Mouse (Mus musculus) hindbrain, embryonic 10.5 days (tissue): ENCODE measurements at regions not wholly inside any gene's neighbourhood (a gene's known extent, or its start where the extent isn't known, plus 50 kb on each side); places are given as distances from the start of the nearest gene placed in this dataset.

Experiments
- DNase-seq: peaks from one replicate; pipeline ENCODE4 v3.0.0-alpha.2; 2017; ENCODE audit warnings: low spot score
- H3K27ac ChIP-seq: fragments of 300-500 bp; sonication (generic); 2 replicates; pipeline ENCODE4 v1.5.1; 2016; ENCODE audit warnings: mild to moderate bottlenecking, moderate library complexity
- H3K27me3 ChIP-seq: fragments of 300-500 bp; sonication (generic); 2 replicates; pipeline ENCODE4 v1.6.1; 2016; ENCODE audit warnings: mild to moderate bottlenecking; ENCODE audit not compliant: poor library complexity, insufficient read depth, severe bottlenecking
- H3K36me3 ChIP-seq: fragments of 300-500 bp; sonication (generic); 2 replicates; pipeline ENCODE4 v1.6.1; 2016; ENCODE audit warnings: mild to moderate bottlenecking, moderate library complexity
- H3K4me1 ChIP-seq: fragments of 300-500 bp; sonication (generic); replicated peaks from 2 replicates; pipeline ENCODE4 v1.6.1; 2016; ENCODE audit warnings: mild to moderate bottlenecking
- H3K4me3 ChIP-seq: fragments of 300-500 bp; sonication (generic); 2 replicates; pipeline ENCODE4 v1.5.1; 2016; ENCODE audit warnings: mild to moderate bottlenecking, moderate library complexity
- H3K9me3 ChIP-seq: fragments of 300-500 bp; sonication (generic); 2 replicates; pipeline ENCODE4 v1.6.1; 2016; ENCODE audit warnings: mild to moderate bottlenecking, moderate library complexity
- WGBS: fragments of 180-500 bp; shearing (Covaris S2); methylation state at CpG from one replicate; pipeline ENCODE4 v1.1.7; 2016; 5-methylcytosine and 5-hydroxymethylcytosine counted together

DNA sequence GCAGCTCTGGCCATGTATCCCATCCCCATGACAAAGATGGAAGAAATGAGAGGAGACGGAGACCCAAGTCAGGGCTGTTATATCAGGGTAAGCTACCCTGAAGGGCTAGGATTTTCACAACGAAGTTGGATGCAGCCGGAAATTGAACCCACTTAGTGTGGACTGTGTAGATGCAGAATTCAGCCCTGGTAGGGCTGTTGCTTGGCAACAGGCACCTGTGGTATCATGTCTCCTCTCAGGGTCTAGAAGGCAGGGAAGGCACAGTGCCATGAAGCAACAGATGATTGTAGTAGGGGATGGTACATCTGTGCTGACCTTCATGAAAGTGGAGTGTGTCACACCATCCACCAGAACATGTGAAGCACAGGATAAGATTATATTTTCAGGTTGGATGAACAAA lies 51.2 kb upstream of the Zmat1 start:
- H3K9me3 ChIP-seq, result no peaks in the 10 kb centered on the region
- H3K27me3 ChIP-seq, result peaks cover 69% of the 10 kb centered on the region
- no peaks in the 10 kb centered on the region for H3K36me3 ChIP-seq
- DNase-seq, result no peak
- H3K4me1 ChIP-seq, result no peaks in the 10 kb centered on the region
- WGBS, result 86% methylated on average over 3 of the region's 3 CpGs
- H3K4me3 ChIP-seq, result no peak overlapping the region
- H3K27ac ChIP-seq, result no peak overlapping the region

DNA sequence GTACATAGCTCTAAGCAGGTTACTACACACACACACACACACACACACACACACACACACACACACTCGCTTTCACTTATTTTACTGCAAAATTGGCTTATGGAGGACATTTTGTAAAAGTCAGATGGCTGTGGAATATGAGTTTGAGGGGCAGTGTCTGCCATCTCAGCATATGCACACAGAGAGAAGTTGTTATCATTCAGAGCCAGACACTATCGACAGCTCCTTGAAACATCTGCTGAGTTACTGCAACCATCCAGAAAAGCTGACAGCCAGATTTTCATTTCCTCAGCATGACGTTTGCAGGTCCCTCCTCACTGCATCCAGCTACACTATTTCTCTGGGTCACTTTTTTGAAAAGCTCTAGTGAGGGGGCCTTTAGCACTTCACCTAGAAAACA lies 49.9 kb upstream of the Zmat1 start:
- Histone ChIP-seq H3K9me3 (no peaks in the 10 kb centered on the region), H3K27me3 (peaks cover 65% of the 10 kb centered on the region), H3K4me1 (no peaks in the 10 kb centered on the region), H3K36me3 (no peaks in the 10 kb centered on the region), H3K27ac (no peak overlapping the region), H3K4me3 (no peak overlapping the region)
- WGBS, result 65% methylated on average over 3 of the region's 3 CpGs
- DNase-seq, result no peak
